Mouse (Mus musculus) G1E (cell line): ENCODE data around the gene Ttc25. TPM values are rescaled to one million over a fixed set of nuclear protein-coding genes. Genes with fewer than 3 reads are reported as not detected.
A peak's percentile ranks its signal among the peaks of the same experiment; 100 is the strongest.

Source experiments
- ATAC-seq: 2 replicates; pipeline ENCODE4 v1.8.0; 2016; ENCODE audit warnings: mild to moderate bottlenecking; ENCODE audit not compliant: insufficient number of reproducible peaks, poor library complexity, low FRiP score, severe bottlenecking; ENCODE audit errors: extremely low read depth
- DNase-seq: peaks from one replicate; pipeline ENCODE4 v3.0.0; 2012; ENCODE audit warnings: low spot score
- H3K27me3 ChIP-seq: 2 replicates; pipeline ENCODE4 v1.6.1; 2012; ENCODE audit warnings: mild to moderate bottlenecking, low read length, inconsistent platforms; ENCODE audit not compliant: insufficient read depth
- H3K36me3 ChIP-seq: replicated peaks from 2 replicates; pipeline ENCODE3; 2012; ENCODE audit warnings: mild to moderate bottlenecking, inconsistent platforms
- H3K4me1 ChIP-seq: 2 replicates; pipeline ENCODE4 v1.6.1; 2012; ENCODE audit warnings: low read depth, low read length, inconsistent platforms, mixed read lengths; ENCODE audit not compliant: insufficient read depth
- H3K4me3 ChIP-seq: 2 replicates; pipeline ENCODE4 v1.5.1; 2012; ENCODE audit warnings: low read depth, mild to moderate bottlenecking, inconsistent platforms, low read length, moderate library complexity, mixed read lengths
- H3K9me3 ChIP-seq: replicated peaks from 2 replicates; pipeline ENCODE4 v1.6.1; 2012; ENCODE audit warnings: inconsistent platforms
- CTCF ChIP-seq: IDR thresholded peaks from 2 replicates; pipeline ENCODE4 v1.5.1; 2012; ENCODE audit warnings: low read depth, low read length, inconsistent platforms, mixed read lengths
- GATA1 ChIP-seq: IDR thresholded peaks from 2 replicates; pipeline ENCODE4 v1.6.1; 2012; ENCODE audit warnings: borderline replicate concordance, low read length, inconsistent platforms, mixed read lengths
- GATA2 ChIP-seq: IDR thresholded peaks from 2 replicates; pipeline ENCODE4 v1.6.1; 2012; ENCODE audit warnings: low read depth, low read length, inconsistent platforms, borderline replicate concordance
- POLR2AphosphoS5 ChIP-seq: IDR thresholded peaks from 2 replicates; pipeline ENCODE4 v1.6.1; 2012; ENCODE audit warnings: low read depth, low read length, inconsistent platforms; ENCODE audit not compliant: insufficient replicate concordance
- TAL1 ChIP-seq: conservative IDR thresholded peaks from 2 replicates; pipeline ENCODE4 v1.6.1; 2012; ENCODE audit warnings: low read depth, low read length, inconsistent platforms, mixed read lengths
- polyA plus RNA-seq: library from polyadenylated mRNA; stranded (reverse); fragments of >175 nt; gene quantifications from 2 replicates; pipeline ENCODE4 v1.2.3, GENCODE M21; 2012
- total RNA-seq, 2 experiments: library from RNA; stranded (forward) in 1 of 2; stranded (reverse) in 1 of 2; fragments of 200-1000 nt in 1 of 2; fragments of >200 nt in 1 of 2; fragmentation: Nextera tagmentation in 1 of 2; gene quantifications; 2 replicates each; pipeline ENCODE4 v1.2.3; 2014 to 2017

Ttc25 gene
- total RNA-seq (2014; fragmentation: Nextera tagmentation) (0.49 TPM in 1 of 2 replicates, not detected in the other), total RNA-seq (2017) (0.17 and 0.60 TPM in 2 replicates), polyA plus RNA-seq (0.09 and 0.21 TPM in 2 replicates)

GRCm38 (mm10) chr11:100544832-100545745 is at the start of gene Ttc25:
TSS of gene Ttc25 (plus strand) at chr11:100545607.
- peak; percentile 96 for ATAC-seq
- peak within 1 kb of the TSS; percentile 69 for H3K4me3 ChIP-seq
- no peaks in the 10 kb centered on the region for H3K36me3 ChIP-seq
- H3K4me1 ChIP-seq: peaks cover 56% of the 10 kb centered on the region
- TF ChIP-seq GATA2: no peak
- TF ChIP-seq CTCF: no peak
- no peak for TF ChIP-seq GATA1
- TF ChIP-seq POLR2AphosphoS5: no peak
- no peak for TF ChIP-seq TAL1
- peak; percentile 94 for DNase-seq
- no peaks in the 10 kb centered on the region for H3K9me3 ChIP-seq
- peaks cover 16% of the 10 kb centered on the region for H3K27me3 ChIP-seq

- Histone ChIP-seq H3K36me3 (peaks cover 100% of the 10 kb centered on the region), H3K9me3 (no peaks in the 10 kb centered on the region), H3K27me3 (no peaks in the 10 kb centered on the region), H3K4me1 (peaks cover 17% of the 10 kb centered on the region), H3K4me3 (no peak overlapping the region)
- DNase-seq (no peak), ATAC-seq (no peak)
- TF ChIP-seq TAL1 (no peak), POLR2AphosphoS5 (no peak)
Measured at GRCm38 (mm10) chr11:100500241-100500640, 45.2 kb upstream of the Ttc25 start.

DNA sequence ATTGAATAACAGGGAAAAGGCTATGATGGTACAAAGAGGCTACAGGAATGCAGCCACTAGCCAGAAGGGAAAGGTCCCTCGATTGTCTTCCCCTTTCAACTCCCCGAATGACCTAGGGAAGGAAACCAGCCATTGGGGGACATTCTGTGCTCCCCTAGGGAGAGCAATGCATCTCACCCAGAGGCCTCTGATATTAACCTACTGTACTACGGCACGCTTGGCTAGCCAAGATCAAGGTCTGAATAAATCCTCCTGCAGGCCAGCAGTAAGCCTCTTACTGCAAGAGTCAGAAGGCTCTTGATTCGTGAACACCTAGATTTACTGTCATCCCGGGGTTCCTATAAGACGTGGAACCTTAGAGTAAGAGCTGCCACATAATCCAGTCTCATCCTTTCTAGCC is 44.8 kb upstream of the Ttc25 start:
- no peak for TF ChIP-seq CTCF
- no peak for TF ChIP-seq GATA2
- TF ChIP-seq TAL1: no peak
- no peak for TF ChIP-seq GATA1
- no peak for TF ChIP-seq POLR2AphosphoS5
- peaks cover 21% of the 10 kb centered on the region for H3K4me1 ChIP-seq
- DNase-seq (no peak), ATAC-seq (no peak)
- H3K4me3 ChIP-seq: no peak overlapping the region
- H3K27me3 ChIP-seq: no peaks in the 10 kb centered on the region
- H3K9me3 ChIP-seq: no peaks in the 10 kb centered on the region
- H3K36me3 ChIP-seq: peaks cover 100% of the 10 kb centered on the region

DNA sequence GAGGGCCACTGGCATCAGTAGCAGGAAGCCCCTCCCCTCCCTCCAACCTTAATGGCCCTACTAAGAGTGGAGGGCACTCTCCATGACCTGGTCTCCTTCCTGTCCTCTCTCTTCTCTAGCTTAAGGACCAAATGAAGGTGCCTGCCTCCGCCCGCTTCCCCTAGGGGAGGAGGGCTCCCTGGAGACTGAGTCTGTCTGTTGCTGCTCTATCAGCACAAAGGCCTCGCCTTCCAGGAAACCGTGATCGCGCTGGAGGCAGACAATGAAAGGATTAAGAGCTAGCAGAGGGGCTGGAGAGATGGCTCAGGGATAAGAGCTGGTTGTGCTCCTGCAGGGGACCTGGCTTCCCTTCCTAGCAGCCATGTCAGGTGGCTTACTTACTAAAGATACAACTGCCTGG is 44.1 kb upstream of the Ttc25 start:
- H3K4me1 ChIP-seq: peaks cover 28% of the 10 kb centered on the region
- no peak for ATAC-seq
- H3K27me3 ChIP-seq: no peaks in the 10 kb centered on the region
- TF ChIP-seq GATA1 (no peak), CTCF (no peak), GATA2 (no peak), POLR2AphosphoS5 (no peak)
- no peaks in the 10 kb centered on the region for H3K9me3 ChIP-seq
- H3K36me3 ChIP-seq: peaks cover 100% of the 10 kb centered on the region
- H3K4me3 ChIP-seq: no peak overlapping the region
- DNase-seq: no peak

DNA sequence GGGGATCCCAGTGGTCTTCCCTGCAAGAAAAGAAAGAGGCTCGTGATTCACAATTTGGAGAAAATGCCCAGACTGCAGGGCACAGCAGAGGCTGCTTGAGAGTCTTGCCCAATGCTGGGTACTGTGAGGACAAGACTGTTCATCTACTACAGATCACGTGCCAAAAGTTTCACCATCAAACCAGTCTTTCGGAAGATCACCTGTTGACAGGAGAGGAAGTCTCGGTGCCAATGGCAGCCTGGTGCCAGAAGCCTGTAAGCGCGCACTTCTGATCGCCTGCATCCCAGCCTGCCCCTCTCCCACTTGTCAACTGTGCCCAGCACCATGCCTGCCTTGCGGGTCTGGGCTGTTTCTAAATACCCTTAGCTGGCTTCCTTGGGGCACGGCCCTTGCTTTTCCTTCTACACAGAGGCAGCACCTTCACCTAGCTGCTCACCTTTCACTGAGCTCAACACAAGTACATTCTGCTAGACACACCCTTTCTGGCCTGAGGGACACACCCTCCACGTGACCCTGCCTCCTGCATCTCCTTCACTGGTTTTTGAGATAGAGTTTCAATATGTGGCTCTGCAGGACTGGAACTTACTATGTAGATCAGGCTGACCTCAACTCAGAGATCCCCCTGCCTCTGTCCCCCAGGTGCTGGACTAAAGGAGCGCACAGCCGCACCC is 40.3 kb upstream of the Ttc25 start:
- Histone ChIP-seq H3K4me1 (peaks cover 28% of the 10 kb centered on the region), H3K9me3 (no peaks in the 10 kb centered on the region), H3K27me3 (no peaks in the 10 kb centered on the region), H3K36me3 (peaks cover 94% of the 10 kb centered on the region), H3K4me3 (no peak overlapping the region)
- ATAC-seq (no peak), DNase-seq (no peak)
- TF ChIP-seq POLR2AphosphoS5: no peak
- no peak for TF ChIP-seq GATA1
- TF ChIP-seq GATA2: no peak
- TF ChIP-seq CTCF: no peak
- no peak for TF ChIP-seq TAL1

DNA sequence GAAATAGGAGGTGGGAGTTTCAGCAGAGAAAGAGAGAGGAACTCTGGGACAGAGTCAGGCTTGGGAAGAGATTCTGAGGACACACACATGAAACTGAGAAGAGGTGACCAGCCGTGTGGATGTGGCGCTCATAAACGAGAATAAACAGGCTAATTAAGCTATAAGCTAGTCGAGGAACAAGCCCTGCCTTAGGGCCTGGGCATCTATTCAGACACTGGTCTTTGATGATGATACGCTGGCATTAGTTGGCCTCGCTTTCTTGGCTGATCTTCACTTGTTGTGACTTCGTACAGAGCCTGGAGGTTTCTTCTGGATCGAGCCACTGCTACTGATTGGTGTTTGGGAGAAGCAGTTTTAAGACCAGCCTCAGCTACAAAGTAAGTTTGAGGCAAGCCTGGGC is 39.4 kb upstream of the Ttc25 start:
- DNase-seq (no peak), ATAC-seq (no peak)
- Histone ChIP-seq H3K4me1 (peaks cover 28% of the 10 kb centered on the region), H3K4me3 (no peak overlapping the region), H3K36me3 (peaks cover 94% of the 10 kb centered on the region), H3K27me3 (no peaks in the 10 kb centered on the region), H3K9me3 (no peaks in the 10 kb centered on the region)
- TF ChIP-seq POLR2AphosphoS5 (no peak), CTCF (no peak), TAL1 (no peak), GATA2 (no peak), GATA1 (no peak)
